Mouse (Mus musculus) liver, postnatal 0 days (tissue): ENCODE results near the gene Cd244a.

ENCODE experiments used
- CTCF ChIP-seq: sonication (generic); IDR thresholded peaks from 2 replicates; pipeline ENCODE4 v1.5.1; 2016; ENCODE audit warnings: antibody characterized with exemption, low read depth
- EP300 ChIP-seq: IDR thresholded peaks from 2 replicates; pipeline ENCODE4 v1.6.1; 2016; ENCODE audit warnings: antibody characterized with exemption, low read depth, mild to moderate bottlenecking

DNA sequence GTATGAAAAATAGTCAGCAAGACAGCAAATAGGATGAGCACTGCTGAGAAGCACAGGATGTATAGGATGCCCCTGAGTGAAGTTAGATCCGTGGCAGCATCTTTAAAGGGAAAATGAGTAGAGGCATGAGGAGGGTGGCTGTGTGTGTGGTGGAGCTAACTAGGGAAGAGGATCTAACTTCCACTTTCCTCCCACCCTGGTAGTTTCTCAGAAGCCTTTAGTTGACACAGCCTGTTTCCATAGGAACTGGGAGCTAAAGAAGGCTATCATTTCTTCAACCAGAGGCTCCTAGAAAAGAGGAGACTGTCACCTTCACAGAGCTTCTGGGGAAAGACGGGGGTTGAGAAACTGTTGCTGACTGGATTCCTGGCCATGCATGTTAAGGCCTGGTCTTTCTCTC lies 79.7 kb downstream of the Cd244a start:
- TF ChIP-seq EP300: no peak
- TF ChIP-seq CTCF: no peak
